Mouse (Mus musculus) ES-E14 (cell line): ENCODE data around the gene Kcnab3. TPM values are rescaled to one million over a fixed set of nuclear protein-coding genes. Genes with fewer than 3 reads are reported as not detected.

ENCODE experiments used
- DNase-seq: peaks from one replicate; pipeline ENCODE4 v3.0.0-alpha.2; 2013; ENCODE audit warnings: low read depth, low spot score
- H3K27ac ChIP-seq: 2 replicates; pipeline ENCODE4 v1.5.1; 2012; ENCODE audit warnings: low read depth, mild to moderate bottlenecking, low read length, moderate library complexity, mixed read lengths; ENCODE audit not compliant: poor library complexity, insufficient read depth, severe bottlenecking
- H3K36me3 ChIP-seq: 2 replicates; pipeline ENCODE4 v1.6.1; 2012; ENCODE audit warnings: mild to moderate bottlenecking, low read length, moderate library complexity, mixed read lengths; ENCODE audit not compliant: control insufficient read depth, poor library complexity, insufficient read depth, severe bottlenecking
- H3K4me1 ChIP-seq, 2 experiments: fragments of 150-350 bp in 1 of 2; sonication (generic) in 1 of 2; 2 replicates each; pipeline ENCODE4 v1.6.1; 2012; ENCODE audit warnings: low read length in 2 of 2, mild to moderate bottlenecking in 1 of 2, mixed read lengths in 1 of 2; ENCODE audit not compliant: control insufficient read depth in 2 of 2, insufficient read depth in 2 of 2, poor library complexity in 1 of 2
- H3K4me3 ChIP-seq, 2 experiments: fragments of 150-350 bp in 1 of 2; sonication (generic) in 1 of 2; 2 replicates each; pipeline ENCODE4 v1.5.1; 2012; ENCODE audit warnings: low read length in 2 of 2, low read depth in 1 of 2, mild to moderate bottlenecking in 1 of 2, mixed read lengths in 1 of 2; ENCODE audit not compliant: insufficient read depth in 1 of 2, poor library complexity in 1 of 2, severe bottlenecking in 1 of 2
- H3K9ac ChIP-seq: 2 replicates; pipeline ENCODE4 v1.6.1; 2012; ENCODE audit warnings: low read depth, mild to moderate bottlenecking, low read length, mixed read lengths; ENCODE audit not compliant: poor library complexity, insufficient read depth, severe bottlenecking
- H3K9me3 ChIP-seq: fragments of 150-350 bp; sonication (generic); 2 replicates; pipeline ENCODE4 v1.6.1; 2012; ENCODE audit warnings: low read depth, mild to moderate bottlenecking, low read length; ENCODE audit not compliant: control insufficient read depth, insufficient read depth
- CHD2 ChIP-seq: IDR thresholded peaks from 2 replicates; pipeline ENCODE4 v1.6.1; 2014; ENCODE audit warnings: mild to moderate bottlenecking, low read depth, low read length, inconsistent platforms
- HCFC1 ChIP-seq: IDR thresholded peaks from 2 replicates; pipeline ENCODE4 v1.6.1; 2012; ENCODE audit warnings: low read length, inconsistent platforms, borderline replicate concordance; ENCODE audit not compliant: insufficient read depth
- MAFK ChIP-seq: IDR thresholded peaks from 2 replicates; pipeline ENCODE4 v1.6.1; 2014; ENCODE audit warnings: mild to moderate bottlenecking, low read depth, low read length, inconsistent platforms; ENCODE audit not compliant: insufficient read depth
- ZC3H11A ChIP-seq: IDR thresholded peaks from 2 replicates; pipeline ENCODE4 v1.6.1; 2012; ENCODE audit warnings: low read depth, mild to moderate bottlenecking, inconsistent platforms, low read length, borderline replicate concordance
- ZNF384 ChIP-seq: IDR thresholded peaks from 2 replicates; pipeline ENCODE4 v1.6.1; 2012; ENCODE audit warnings: low read depth, low read length, inconsistent platforms
- in situ Hi-C, 2 experiments: fragments of 600-800 bp; cut with MboI; formaldehyde crosslinking; loops; one replicate each; pipeline ENCODE4 v1.15.1; 2025; ENCODE audit warnings: low sequenced_read_pairs in 2 of 2, inconsistent platforms in 1 of 2; ENCODE audit not compliant: unreplicated experiment in 2 of 2
- total RNA-seq: library from RNA; depleted of rRNA; stranded (reverse); fragments of 300-350 nt; gene quantifications from 2 replicates; pipeline ENCODE4 v1.2.3, GENCODE M21; 2012

Gene Kcnab3
- total RNA-seq, 1 experiment = 2.2 TPM

GRCm38 (mm10) chr11:69327157-69327442 lies 1.0 kb downstream of the Kcnab3 start:
- no peak overlapping the region for H3K27ac ChIP-seq
- TF ChIP-seq ZNF384 (no peak), MAFK (no peak), ZC3H11A (no peak), CHD2 (no peak), HCFC1 (no peak)
- peaks cover 2 to 18% of the 10 kb centered on the region in 2 experiments; a peak in 3 of 4 replicates for H3K4me1 ChIP-seq
- no peaks in the 10 kb centered on the region for H3K9me3 ChIP-seq
- peak overlapping the region; percentile 72 to 74; a peak in 3 of 4 replicates for H3K4me3 ChIP-seq
- no peak for DNase-seq
- no peak overlapping the region for H3K9ac ChIP-seq
- no peaks in the 10 kb centered on the region for H3K36me3 ChIP-seq
- in situ Hi-C loops = no loop called here

GRCm38 (mm10) chr11:69327648-69328047 lies 1.6 kb downstream of the Kcnab3 start:
- peaks cover 4 to 18% of the 10 kb centered on the region in 2 experiments for H3K4me1 ChIP-seq
- no peak overlapping the region for H3K27ac ChIP-seq
- in situ Hi-C loops = no loop called here
- TF ChIP-seq MAFK (no peak), ZC3H11A (no peak), CHD2 (no peak), HCFC1 (no peak), ZNF384 (no peak)
- no peak overlapping the region for H3K9ac ChIP-seq
- no peak overlapping the region; a peak in 1 of 4 replicates for H3K4me3 ChIP-seq
- no peak for DNase-seq
- no peaks in the 10 kb centered on the region for H3K36me3 ChIP-seq
- H3K9me3 ChIP-seq = no peaks in the 10 kb centered on the region

GRCm38 (mm10) chr11:69328517-69328916 lies 2.5 kb downstream of the Kcnab3 start:
- Histone ChIP-seq H3K4me3 (no peak overlapping the region), H3K36me3 (no peaks in the 10 kb centered on the region), H3K9me3 (no peaks in the 10 kb centered on the region), H3K27ac (no peak overlapping the region), H3K9ac (no peak overlapping the region), H3K4me1 (peaks cover 4 to 16% of the 10 kb centered on the region in 2 experiments)
- DNase-seq = no peak
- TF ChIP-seq MAFK (no peak), HCFC1 (peak; percentile 82), CHD2 (no peak), ZC3H11A (no peak), ZNF384 (no peak)
- in situ Hi-C loops = no loop called here

- in situ Hi-C loops = no loop called here
- DNase-seq = no peak
- Histone ChIP-seq H3K9ac (no peak overlapping the region), H3K4me1 (peaks cover 4 to 13% of the 10 kb centered on the region in 2 experiments), H3K9me3 (no peaks in the 10 kb centered on the region), H3K27ac (no peak overlapping the region), H3K36me3 (no peaks in the 10 kb centered on the region), H3K4me3 (no peak overlapping the region)
- TF ChIP-seq ZNF384 = no peak
These were observed 5.1 kb downstream of the Kcnab3 start for GRCm38 (mm10) chr11:69331152-69331551.

- in situ Hi-C loops = no loop called here
- H3K4me3 ChIP-seq = peak overlapping the region; percentile 35 to 37; a peak in 3 of 4 replicates
- peaks cover 4 to 13% of the 10 kb centered on the region in 2 experiments for H3K4me1 ChIP-seq
- DNase-seq = no peak
- H3K27ac ChIP-seq = no peak overlapping the region
- TF ChIP-seq MAFK = peak; percentile 94
- TF ChIP-seq CHD2 = peak; percentile 34; the same call in 1 of the 2 replicates
- no peak for TF ChIP-seq ZC3H11A
- H3K9ac ChIP-seq = peak overlapping the region; percentile 30; the same call in 1 of the 2 replicates
- no peaks in the 10 kb centered on the region for H3K36me3 ChIP-seq
- H3K9me3 ChIP-seq = no peaks in the 10 kb centered on the region
These were observed 5.9 kb downstream of the Kcnab3 start for GRCm38 (mm10) chr11:69331929-69332405.
